Mouse (Mus musculus) heart, adult 2 months (tissue): ENCODE measurements at regions not wholly inside any gene's neighbourhood (a gene's known extent, or its start where the extent isn't known, plus 50 kb on each side); places are given as distances from the start of the nearest gene placed in this dataset.

Experiments
- CTCF ChIP-seq: fragments of 200-600 bp; IDR thresholded peaks from 2 replicates; pipeline ENCODE4 v1.8.1; 2022; ENCODE audit warnings: antibody characterized with exemption, mild to moderate bottlenecking, moderate library complexity
- EP300 ChIP-seq: fragments of 200-500 bp; IDR thresholded peaks from 2 replicates; pipeline ENCODE4 v1.6.1; 2011; ENCODE audit warnings: low read depth, low read length, control low read depth; ENCODE audit not compliant: insufficient read depth
- POLR2A ChIP-seq: fragments of 200-500 bp; IDR thresholded peaks from 2 replicates; pipeline ENCODE4 v1.6.1; 2011; ENCODE audit warnings: mild to moderate bottlenecking, low read depth, low read length, control low read depth; ENCODE audit not compliant: insufficient read depth

DNA sequence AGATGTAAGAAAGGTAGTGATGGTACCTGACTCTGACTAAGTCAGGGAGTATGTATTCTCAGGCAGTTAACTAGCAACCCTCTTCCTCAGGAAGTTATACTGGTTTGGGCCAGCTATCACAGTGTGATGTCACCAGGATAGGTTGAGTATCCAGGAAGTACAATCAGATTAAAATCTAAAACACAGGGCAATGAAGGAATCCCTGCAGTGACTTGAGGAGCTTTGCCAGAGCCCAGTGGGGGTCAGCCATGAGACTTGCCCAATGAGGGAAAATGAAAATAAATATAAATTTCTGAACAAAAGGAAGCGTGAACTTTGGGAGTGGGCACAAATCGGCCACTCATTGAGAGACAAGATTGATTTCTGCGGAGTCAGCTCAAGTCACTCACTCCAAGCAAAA lies 311.8 kb upstream of the Rgma start:
- no peak for TF ChIP-seq POLR2A
- no peak for TF ChIP-seq CTCF
- no peak for TF ChIP-seq EP300
